Mouse (Mus musculus) splenic B cell, adult 2 months (primary cell): Measurements from ENCODE around the gene Nedd8.

Experiments used
- DNase-seq: peaks from one replicate; pipeline ENCODE4 v3.0.0-alpha.2; 2011; ENCODE audit warnings: low read depth, low spot score
- H3K27me3 ChIP-seq: 2 replicates; pipeline ENCODE4 v1.6.1; 2012; ENCODE audit warnings: mild to moderate bottlenecking, low read length, moderate library complexity, mixed read lengths; ENCODE audit not compliant: control insufficient read depth, poor library complexity, insufficient read depth, severe bottlenecking
- H3K36me3 ChIP-seq: 2 replicates; pipeline ENCODE4 v1.6.1; 2012; ENCODE audit warnings: mild to moderate bottlenecking, low read length, moderate library complexity, mixed read lengths; ENCODE audit not compliant: control insufficient read depth, poor library complexity, insufficient read depth, severe bottlenecking

Gene Nedd8

DNA sequence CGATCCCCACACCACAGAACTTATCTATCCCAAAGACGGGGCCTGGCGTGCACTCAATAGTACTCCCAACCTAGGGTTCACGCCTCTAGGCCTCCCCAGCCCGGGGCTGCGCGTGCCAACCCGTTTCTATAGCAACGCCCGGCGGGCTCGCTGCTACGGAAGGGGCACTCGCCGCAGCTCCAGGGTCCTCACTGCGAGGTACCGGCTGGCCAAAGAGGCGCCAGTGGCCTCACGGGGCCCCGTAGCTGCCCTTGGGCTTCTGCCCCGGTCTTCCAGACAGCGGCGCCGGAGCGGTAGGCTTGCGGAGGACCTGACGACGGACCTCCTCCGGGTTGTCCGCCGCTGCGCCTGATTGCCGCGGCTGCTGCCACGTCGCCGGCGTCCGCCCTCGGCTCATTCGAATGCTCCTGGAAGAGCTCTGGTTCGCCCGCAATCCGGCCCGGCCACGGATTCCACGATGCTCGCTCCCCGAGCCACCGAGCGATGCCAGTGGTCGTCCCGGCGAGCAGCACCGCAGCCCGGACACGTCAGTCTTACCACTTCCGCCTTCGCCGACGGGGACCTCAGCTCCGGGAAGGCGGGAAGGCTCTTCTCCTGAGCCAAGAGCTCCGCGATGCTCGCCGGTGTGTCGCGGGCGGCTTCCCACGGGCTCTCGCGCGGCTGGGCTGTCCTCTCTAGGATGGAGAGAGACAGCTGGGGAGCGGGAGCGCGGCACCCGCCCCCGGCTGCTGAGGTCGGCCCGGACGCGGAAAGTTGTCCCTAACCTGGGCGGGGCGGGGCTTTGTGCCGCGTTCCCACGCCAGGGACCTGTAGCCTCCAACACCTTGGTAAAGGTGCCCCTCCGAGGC is 28.6 kb downstream of the Nedd8 start, which contains the start of gene Tm9sf1:
Gene Tm9sf1 (minus strand): TSS at position 747 of the 848 bp plus-strand sequence.
- Histone ChIP-seq H3K27me3 (no peaks in the 10 kb centered on the region), H3K36me3 (peaks cover 6% of the 10 kb centered on the region; the same call in 1 of the 2 replicates)
- peak; percentile 79 for DNase-seq

DNA sequence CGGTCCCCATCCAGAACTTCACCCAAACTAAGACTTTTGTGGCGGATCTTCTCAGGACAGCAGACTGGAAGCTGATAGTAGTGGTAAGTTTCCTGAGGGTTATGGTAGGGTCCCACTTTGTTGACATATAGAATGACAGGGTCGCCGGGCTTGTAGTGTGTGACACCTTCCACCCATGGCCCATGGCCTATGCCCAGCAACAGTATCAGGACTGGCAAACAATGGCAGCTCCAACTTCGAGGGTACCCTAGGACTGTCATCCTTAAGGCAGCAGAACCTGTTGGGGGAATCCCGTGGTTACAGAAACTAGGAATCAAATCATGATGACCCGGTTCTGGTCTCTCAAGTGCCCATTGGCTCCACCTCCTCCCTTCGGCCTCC is 29.3 kb downstream of the Nedd8 start:
- H3K36me3 ChIP-seq: peaks cover 8% of the 10 kb centered on the region; the same call in 1 of the 2 replicates
- no peak for DNase-seq
- H3K27me3 ChIP-seq: no peaks in the 10 kb centered on the region

DNA sequence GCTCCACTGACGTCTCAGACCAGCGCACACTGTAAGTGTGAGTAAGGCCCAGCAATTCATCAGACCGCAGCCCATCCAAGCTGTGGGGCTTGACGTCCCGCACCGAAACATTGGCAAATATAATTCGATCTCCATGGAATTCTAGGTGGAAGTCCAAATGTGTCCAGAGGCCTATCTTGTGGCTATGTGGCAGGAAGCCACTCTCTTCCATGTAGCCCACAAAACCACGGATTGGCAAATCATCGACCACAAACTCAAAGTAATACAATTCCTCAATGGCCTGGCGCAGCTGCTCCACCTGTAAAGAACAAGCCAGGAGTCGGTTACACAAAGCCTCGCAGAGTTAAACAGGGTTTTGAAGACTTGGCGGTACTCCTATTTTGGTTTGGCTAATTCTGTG is 30.6 kb downstream of the Nedd8 start:
- Histone ChIP-seq H3K36me3 (peaks cover 8% of the 10 kb centered on the region; the same call in 1 of the 2 replicates), H3K27me3 (no peaks in the 10 kb centered on the region)
- no peak for DNase-seq

DNA sequence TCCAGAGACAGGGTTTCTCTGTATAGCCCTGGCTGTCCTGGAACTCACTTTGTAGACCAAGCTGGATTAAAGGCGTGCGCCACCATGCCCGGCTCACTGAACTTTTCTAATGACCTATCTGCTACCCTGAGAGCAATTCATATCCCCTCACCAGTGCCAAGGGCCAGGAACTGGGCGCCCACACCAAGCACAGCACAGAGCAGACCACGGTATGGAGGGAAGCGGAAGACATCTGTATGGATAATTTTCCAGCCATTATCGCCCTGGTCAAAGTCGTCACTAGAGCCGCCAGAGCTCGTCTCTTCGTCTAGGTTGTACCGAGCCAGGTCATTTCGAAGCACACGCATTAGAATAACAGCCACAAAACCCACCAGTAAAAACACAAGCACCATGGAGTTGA is 31.1 kb downstream of the Nedd8 start:
- DNase-seq: no peak
- H3K36me3 ChIP-seq: peaks cover 8% of the 10 kb centered on the region; the same call in 1 of the 2 replicates
- no peaks in the 10 kb centered on the region for H3K27me3 ChIP-seq

DNA sequence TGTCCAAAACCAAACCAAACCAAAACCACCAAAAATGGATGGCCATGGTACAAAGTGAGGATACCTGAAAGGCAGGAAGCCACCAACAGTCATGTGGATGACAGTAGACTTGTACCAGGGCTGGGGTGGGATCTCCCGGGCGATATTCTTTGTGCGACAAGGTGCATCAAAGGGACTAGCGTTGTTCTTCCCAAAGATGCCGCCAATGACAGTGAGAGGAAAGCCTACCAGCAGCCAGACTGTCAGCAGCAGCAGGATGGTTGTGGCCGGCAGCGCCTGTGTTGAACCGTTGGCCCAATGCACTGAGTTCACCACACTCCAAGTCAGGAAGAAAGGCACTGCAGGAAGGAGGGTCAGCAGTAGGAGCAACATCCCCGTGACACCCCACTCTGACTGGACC is 34.1 kb downstream of the Nedd8 start, which contains the start of gene Gm49378:
Gene Gm49378 (minus strand): TSS at position 101 of the 400 bp plus-strand sequence.
- no peak for DNase-seq
- no peaks in the 10 kb centered on the region for H3K27me3 ChIP-seq
- peaks cover 8% of the 10 kb centered on the region; the same call in 1 of the 2 replicates for H3K36me3 ChIP-seq

DNA sequence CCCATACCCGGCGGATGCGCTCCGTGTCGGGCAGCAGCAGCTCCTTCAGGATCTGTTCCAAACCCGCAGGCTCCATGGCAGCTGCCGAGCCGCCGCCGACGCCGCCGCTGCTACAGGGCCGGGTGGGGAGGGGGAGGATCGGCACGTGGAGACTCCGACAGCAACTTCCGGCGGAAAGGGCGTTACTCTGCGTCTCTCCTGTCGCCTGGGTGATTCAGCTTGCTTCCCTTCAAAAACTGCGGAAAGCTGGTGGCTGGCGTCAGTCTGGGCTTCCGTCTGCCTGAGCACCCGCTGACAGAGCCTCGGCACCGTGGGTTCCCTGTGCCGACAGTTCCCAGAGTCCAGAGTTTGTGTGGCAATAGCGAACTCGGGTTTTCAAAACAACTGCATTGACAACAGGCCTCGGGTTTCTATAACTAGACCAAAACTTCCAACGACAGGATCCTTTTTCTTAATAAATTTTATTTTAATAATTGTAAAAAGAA is 36.4 kb downstream of the Nedd8 start, which contains the start of gene Ipo4:
Gene Ipo4 (minus strand): TSS at position 435 of the 485 bp plus-strand sequence.
- DNase-seq: peak; percentile 86
- Histone ChIP-seq H3K27me3 (no peaks in the 10 kb centered on the region), H3K36me3 (peaks cover 4% of the 10 kb centered on the region; the same call in 1 of the 2 replicates)

DNA sequence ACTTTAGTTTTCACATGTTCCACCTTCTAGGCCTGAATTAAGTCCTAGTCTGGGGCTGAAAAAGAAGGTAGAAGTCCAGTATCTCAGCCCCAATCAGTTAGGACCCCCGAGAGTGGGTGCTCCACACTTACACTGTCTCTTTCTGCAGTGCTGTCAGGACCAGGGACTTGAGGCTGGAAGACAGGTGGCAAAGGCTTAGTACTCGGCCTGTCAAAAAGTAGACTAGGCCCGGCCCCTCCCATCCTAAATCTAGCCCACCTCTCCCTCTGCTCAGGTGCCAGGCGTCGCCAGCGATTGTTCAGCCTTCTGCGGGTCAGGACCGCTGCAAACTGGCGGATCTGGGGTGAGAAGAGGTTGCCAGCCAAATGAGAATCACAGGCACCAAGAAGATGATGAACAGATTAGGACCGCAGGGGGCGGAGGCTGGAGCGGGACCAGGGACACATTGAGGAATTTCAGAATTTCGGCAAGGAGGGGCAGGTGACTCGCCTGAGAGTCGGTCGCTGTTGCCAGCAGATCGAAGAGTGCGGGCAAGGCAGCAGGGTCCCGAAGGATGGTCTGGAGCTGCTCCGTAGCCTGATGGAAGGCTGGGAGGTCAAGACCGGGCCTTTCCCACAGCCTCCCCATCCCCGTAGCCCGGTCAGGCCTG is 36.9 kb downstream of the Nedd8 start:
- DNase-seq: no peak
- Histone ChIP-seq H3K36me3 (peaks cover 4% of the 10 kb centered on the region; the same call in 1 of the 2 replicates), H3K27me3 (no peaks in the 10 kb centered on the region)

DNA sequence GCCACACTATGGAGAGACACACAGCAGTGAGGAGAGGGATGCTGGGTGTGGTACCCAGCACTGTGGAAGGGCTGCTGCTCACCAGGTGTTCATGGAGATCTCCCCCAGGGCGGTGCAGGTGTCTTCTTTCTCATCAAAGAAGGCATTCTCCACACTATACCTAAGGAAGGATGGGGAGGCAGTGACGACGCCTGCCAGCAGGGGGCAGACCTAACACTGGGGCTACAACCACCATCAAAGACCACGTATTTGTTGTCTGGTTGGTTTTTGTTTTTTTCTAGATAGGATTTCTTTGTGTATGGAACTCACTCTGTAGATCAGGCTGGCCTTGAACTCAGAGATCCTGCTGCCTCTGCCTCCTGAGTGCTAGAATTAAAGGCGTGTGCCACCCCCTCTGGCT is 42.6 kb downstream of the Nedd8 start:
- Histone ChIP-seq H3K36me3 (peaks cover 7% of the 10 kb centered on the region), H3K27me3 (no peaks in the 10 kb centered on the region)
- DNase-seq: peak; percentile 82

DNA sequence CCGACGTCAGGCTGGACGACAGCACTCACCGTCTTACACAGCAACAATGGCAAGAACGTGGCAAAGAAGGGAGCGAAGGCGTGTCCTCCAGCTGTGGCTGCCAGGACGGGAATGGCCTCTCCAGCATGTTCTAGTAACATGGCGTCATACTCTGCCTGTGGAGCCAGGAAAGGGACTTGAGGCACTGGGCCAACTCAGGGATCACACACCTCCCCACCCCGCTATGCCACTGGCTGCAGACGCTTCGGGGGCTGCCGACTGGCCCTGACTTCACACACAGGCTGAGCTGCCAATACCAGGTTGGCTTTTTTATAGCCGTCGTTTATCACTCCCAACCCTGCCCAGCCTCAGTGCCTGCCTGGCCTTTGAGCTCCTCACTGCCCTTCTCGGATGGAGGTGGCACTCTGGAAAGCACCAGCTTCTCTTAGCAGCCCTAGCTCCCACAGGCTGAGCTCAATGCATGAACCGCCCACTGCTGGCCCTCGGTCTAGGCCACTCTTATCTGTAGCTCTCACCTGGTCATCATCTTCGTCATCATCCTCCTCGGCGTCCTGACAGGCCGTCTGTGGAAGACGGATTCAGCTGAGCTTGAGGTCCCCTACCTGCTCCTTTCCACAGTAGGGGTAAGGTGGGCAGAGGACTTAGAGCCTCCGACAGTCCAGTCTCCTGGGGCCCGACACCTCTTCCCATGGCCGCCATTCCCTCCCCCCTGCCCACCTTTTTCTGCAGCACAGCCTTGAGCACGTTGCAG is 43.7 kb downstream of the Nedd8 start:
- no peak for DNase-seq
- peaks cover 7% of the 10 kb centered on the region for H3K36me3 ChIP-seq
- no peaks in the 10 kb centered on the region for H3K27me3 ChIP-seq

DNA sequence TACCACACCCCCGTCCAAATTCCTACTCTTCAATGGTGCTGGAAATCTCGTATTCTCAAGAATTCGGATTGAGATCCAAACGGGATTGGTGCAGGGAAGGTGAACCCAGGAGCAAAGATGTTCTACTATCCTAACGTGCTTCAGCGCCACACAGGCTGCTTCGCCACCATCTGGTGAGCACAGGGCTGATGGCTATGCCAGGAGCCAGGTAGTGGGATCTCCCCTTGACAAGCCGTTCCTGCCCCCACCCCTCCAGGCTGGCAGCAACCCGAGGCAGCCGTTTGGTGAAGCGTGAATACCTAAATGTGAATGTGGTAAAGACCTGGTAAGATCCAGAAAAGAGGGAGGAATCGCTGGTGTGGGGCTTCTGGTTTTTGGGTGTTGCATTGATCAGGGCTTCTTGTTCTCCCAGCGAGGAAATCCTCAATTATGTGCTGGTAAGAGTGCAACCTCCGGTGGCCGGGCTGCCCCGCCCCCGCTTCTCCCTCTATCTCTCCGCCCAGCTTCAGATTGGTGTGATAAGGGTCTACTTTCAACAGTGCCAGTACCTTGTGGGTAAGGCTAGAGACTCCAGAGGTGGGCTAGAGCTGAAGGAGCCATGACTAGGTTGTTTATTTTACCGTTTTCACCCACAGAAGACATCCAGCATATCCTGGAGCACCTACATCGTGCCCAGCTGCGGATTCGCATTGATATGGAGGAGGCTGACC is 53.3 kb downstream of the Nedd8 start:
- no peaks in the 10 kb centered on the region for H3K27me3 ChIP-seq
- no peak for DNase-seq
- no peaks in the 10 kb centered on the region for H3K36me3 ChIP-seq

DNA sequence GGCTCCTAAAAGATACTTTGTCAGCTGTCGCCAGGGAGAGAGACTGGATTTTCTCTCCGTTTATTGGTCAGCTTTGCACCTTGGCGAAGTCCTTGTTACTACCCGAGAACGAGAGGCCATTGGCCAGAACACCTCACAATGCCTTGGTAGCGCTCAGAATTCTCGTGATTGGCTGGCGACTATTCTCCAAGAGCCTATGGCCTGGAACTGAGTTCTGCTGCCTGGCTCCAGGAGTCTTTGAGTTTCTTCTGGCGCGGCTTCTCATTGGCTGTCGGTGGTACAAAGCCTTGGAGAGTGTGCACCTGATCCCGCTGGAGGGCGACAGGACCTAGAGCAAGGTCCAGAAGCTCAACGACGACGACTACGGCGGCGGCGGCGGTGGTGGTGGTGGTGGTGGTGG is 54.1 kb downstream of the Nedd8 start, which contains the start of gene Rec8:
Gene Rec8 (plus strand): TSS at position 216 of the 400 bp plus-strand sequence.
- H3K27me3 ChIP-seq: no peaks in the 10 kb centered on the region
- peak; percentile 53 for DNase-seq
- H3K36me3 ChIP-seq: no peaks in the 10 kb centered on the region

DNA sequence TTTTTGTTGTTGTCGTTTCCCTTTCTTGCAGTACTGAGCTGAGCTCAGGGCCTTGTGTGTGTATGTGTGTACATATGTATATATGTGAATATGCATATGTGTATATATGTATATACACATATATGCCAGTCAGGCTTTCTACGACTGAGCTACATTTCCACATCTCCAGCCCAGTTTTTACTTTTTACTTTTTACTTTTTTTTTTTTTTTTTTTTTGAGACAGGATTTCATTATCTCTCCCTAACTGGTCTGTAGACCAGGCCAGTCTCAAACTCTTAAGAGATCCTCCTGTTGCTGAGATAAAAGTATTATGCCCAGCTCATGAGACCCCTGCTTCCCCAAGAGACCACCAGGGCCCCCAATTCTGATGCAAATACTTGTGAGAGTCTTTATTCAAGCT is 55.1 kb downstream of the Nedd8 start:
- no peaks in the 10 kb centered on the region for H3K27me3 ChIP-seq
- no peaks in the 10 kb centered on the region for H3K36me3 ChIP-seq
- no peak for DNase-seq

DNA sequence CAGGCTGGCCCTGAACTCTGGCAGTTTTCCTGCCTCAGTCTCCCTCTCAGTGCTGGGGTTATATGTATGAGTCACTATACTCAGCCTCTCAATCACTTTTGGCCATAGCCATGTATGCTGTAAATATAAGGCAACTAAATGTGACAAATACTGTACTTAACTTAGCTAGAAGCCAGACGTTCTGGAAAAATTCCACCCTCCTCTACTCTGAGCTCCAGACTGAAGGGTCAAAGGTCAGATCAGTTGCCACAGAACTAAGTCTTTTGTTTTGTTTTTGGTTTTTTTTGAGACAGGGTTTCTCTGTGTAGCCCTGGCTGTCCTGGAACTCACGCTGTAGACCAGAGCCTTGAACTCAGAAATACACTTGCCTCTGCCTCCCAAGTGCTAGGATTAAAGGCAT is 56.0 kb downstream of the Nedd8 start:
- Histone ChIP-seq H3K36me3 (no peaks in the 10 kb centered on the region), H3K27me3 (no peaks in the 10 kb centered on the region)
- no peak for DNase-seq
